Mouse (Mus musculus): Measurements from ENCODE around the gene Map10.

DNA sequence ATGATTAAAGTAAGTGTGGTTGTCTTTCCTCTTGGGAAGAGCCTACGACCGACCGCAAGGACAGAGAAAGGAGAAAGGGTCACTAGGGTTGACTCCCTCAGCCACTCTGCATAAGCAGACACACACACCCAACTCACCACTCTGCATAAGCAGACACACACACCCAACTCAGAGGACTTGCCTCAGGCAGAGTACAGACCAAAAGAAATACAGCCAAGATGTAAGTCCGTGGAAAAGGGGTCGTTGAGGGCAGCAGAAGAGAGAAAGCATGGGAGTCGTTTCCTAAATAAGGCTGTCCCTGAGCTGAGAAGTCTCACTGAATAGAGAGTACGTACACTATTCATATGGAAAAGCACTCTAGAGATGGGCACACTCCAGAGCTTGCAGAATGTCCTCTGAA, 30.8 kb downstream of the Map10 start:
- no peak for TF ChIP-seq POLR2A (IDR thresholded peaks at IDR 0.05; ENCODE audit: borderline replicate concordance, extremely low read depth, insufficient read depth, insufficient read length, poor library complexity, severe bottlenecking)
- TF ChIP-seq CTCF (IDR thresholded peaks at IDR 0.05; ENCODE audit: borderline replicate concordance, extremely low read depth, insufficient read depth, insufficient read length), result no peak
